Mouse (Mus musculus) heart, postnatal 0 days (tissue): ENCODE measurements around the gene Cmtm6.

Source experiments
- CTCF ChIP-seq: IDR thresholded peaks from 2 replicates; pipeline ENCODE4 v1.5.1; 2016; ENCODE audit warnings: antibody characterized with exemption, control low read depth, low read depth
- EP300 ChIP-seq: IDR thresholded peaks from 2 replicates; pipeline ENCODE4 v1.6.1; 2016; ENCODE audit warnings: antibody characterized with exemption, low read depth

GRCm38 (mm10) chr9:114774629-114775028, 43.7 kb downstream of the Cmtm6 start:
- TF ChIP-seq CTCF (no peak), EP300 (no peak)
